Mouse (Mus musculus): ENCODE measurements around the gene Asic2. TPM values are rescaled to one million over a fixed set of nuclear protein-coding genes. Genes with fewer than 3 reads are reported as not detected.

The Asic2 gene
- not detected in 2 replicates for polyA plus RNA-seq (2012; ENCODE audit: insufficient read depth, insufficient read length, missing spikeins)

DNA sequence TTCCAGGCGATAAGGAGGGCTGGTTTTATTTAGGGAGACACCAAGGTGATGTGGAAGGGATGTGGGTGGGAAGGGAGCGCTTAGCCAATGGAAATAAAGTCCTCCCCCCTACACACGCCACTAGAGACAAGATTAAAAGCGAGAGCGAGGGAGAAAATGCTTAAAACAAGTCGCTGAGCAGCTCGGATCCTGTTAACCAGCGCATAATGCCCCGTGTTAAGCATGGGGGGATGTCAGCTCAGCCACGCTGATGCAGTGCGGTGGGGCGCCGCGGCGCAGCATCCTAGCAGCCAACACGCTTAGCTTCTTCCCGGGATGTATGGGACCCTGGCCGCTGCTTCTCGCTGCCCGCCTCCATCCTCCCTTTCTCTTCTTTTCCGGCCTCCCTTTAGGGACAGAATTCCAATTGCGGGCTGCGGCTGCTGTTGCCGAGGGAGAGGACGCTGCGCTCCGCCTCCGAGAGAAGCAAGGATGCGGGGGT is at the start of gene Asic2:
Gene Asic2 (minus strand): TSS at position 57 of the 481 bp plus-strand sequence.
- Histone ChIP-seq H3K27ac (replicated peaks; ENCODE audit: low read depth, low read length) (no peak within 1 kb of the TSS), H3K4me3 (ENCODE audit: insufficient read depth, low read depth, low read length) (no peak within 1 kb of the TSS), H3K4me1 (ENCODE audit: control insufficient read depth, insufficient read depth, insufficient read length, low read length) (no peaks in the 10 kb centered on the region)

DNA sequence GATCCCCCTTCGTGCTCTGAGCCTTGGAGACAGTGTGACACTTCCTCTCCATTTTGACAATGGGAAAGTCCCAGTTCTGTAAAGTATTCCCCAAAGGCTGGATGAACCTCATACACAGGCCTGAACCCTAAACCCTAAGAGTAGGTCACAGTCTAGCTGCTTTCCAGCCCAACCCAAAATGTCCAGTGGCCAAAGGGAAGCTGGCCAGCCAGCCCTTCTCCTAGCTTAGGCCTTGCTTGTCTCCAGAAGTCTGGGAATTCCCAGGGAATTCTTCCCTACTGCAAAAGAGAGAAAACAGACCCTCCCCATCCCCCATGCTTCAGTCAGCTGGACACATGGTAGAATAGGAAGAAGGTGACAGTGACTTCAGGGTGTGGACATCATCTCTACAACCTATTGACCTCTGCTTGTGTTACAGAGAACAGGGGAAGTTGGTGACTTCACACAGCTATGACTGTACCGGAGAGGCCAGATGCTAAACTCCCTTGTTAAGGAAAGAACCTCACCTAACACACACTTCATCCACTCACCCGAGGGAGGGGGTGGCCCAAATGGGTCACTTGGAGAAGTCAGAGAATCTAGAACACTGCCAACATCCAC is 48.0 kb upstream of the Asic2 start:
- H3K4me1 ChIP-seq (ENCODE audit: control insufficient read depth, insufficient read depth, insufficient read length, low read length), result peaks cover 8% of the 10 kb centered on the region
- H3K4me3 ChIP-seq (ENCODE audit: insufficient read depth, low read depth, low read length), result no peak overlapping the region
- H3K27ac ChIP-seq (replicated peaks; ENCODE audit: low read depth, low read length), result no peak overlapping the region

DNA sequence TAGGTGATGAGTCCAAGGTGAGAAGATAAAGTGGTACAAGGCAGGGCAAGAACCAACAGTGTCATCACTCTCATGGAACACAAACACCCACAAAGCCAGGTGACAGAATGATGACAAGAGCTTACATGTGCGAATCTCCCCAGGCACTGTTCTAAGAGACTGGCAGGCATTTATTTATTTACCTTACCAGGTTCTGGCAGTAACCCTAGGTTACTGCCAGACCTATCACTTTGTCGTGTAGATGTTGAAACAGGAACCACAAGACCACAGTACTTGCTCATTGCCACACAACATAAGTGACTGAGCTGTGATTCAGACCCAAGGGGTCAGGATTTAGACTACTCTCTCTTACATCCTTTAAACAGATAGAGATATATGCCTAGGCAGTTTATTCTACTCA is 46.8 kb upstream of the Asic2 start:
- peaks cover 13% of the 10 kb centered on the region for H3K4me1 ChIP-seq (ENCODE audit: control insufficient read depth, insufficient read depth, insufficient read length, low read length)
- no peak overlapping the region for H3K27ac ChIP-seq (replicated peaks; ENCODE audit: low read depth, low read length)
- H3K4me3 ChIP-seq (ENCODE audit: insufficient read depth, low read depth, low read length), result no peak overlapping the region

DNA sequence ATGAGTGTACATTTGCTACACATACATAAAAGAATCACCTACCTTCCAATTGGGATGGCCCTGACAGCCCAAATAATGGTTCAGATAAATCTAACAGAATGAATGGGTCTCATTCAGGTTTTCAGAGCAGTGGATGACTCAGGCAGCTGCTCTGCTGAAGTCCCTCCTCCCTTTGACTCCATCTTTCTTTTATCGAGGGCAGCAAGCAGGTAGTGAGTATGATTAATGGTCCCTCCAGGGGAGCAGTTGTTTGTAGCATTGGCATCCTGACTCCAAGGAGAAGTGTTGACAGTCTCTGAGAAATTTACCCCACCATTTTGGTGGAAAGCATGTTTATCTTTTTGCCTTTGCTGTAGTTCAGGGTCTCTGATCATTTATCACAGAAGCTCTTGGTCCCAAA is 45.5 kb upstream of the Asic2 start:
- Histone ChIP-seq H3K27ac (replicated peaks; ENCODE audit: low read depth, low read length) (no peak overlapping the region), H3K4me1 (ENCODE audit: control insufficient read depth, insufficient read depth, insufficient read length, low read length) (peaks cover 13% of the 10 kb centered on the region), H3K4me3 (ENCODE audit: insufficient read depth, low read depth, low read length) (no peak overlapping the region)

DNA sequence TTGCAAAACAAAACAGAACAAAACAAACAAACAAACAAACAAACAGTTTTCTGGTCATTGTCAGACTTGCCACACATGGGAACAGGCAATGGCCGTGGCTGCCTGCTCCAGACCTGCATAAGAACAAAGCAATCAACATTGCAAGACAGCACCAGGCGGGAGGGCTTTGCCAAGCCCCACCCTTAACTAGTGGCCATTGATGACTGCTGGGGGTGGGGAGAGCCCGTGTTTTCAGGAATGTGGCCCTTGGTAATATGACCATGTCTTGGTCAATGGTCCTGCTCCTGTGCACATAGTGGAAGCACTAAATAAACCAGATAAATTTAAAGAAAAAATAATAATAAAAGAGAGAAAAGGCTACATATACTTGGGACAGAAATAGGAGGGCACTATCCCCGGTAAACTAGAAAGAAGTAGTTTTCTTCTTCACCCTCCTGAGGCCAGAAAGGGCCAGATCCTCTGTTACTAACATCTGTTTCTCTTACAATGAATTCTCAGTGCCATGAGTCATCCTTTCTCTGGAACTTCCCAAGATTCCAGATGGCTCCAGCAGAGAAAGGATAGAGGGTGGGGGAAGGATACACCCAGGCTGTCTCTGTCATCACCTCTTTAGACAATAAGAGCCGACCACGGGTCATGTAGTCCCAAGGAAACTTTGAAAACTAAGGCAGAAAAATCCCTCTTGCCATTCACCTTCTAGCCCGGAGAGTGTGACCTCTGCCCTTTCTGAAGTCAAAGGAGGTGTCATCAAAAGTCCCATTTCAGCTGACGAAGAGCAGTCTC is 43.3 kb upstream of the Asic2 start:
- H3K4me3 ChIP-seq (ENCODE audit: insufficient read depth, low read depth, low read length), result no peak overlapping the region
- peak overlapping the region; percentile 41; the same call in 1 of the 2 replicates for H3K27ac ChIP-seq (replicated peaks; ENCODE audit: low read depth, low read length)

DNA sequence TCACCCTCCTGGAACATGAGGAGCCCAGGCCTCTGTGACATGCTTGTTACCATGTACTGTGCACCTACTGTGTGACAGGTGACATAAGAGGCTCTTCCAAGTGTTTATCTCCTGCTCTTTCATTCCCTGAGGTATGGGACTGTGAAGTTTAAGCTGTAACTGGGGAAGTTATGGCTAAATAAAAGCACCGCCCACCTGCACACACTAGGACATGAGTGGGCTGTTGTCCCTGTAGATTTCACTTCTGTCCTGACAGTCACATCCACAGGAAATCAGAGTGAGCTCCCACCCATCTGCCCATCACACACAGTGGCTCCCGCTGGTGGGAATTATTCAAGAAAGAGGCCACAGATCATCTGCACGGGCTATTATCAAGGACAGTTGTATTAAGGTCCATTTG is 41.9 kb upstream of the Asic2 start:
- no peak overlapping the region for H3K4me3 ChIP-seq (ENCODE audit: insufficient read depth, low read depth, low read length)
- peaks cover 9% of the 10 kb centered on the region for H3K4me1 ChIP-seq (ENCODE audit: control insufficient read depth, insufficient read depth, insufficient read length, low read length)
- no peak overlapping the region for H3K27ac ChIP-seq (replicated peaks; ENCODE audit: low read depth, low read length)

More for the DNA sequence above, 43.3 kb upstream of the Asic2 start:
- peaks cover 11% of the 10 kb centered on the region for H3K4me1 ChIP-seq (ENCODE audit: control insufficient read depth, insufficient read depth, insufficient read length, low read length)

DNA sequence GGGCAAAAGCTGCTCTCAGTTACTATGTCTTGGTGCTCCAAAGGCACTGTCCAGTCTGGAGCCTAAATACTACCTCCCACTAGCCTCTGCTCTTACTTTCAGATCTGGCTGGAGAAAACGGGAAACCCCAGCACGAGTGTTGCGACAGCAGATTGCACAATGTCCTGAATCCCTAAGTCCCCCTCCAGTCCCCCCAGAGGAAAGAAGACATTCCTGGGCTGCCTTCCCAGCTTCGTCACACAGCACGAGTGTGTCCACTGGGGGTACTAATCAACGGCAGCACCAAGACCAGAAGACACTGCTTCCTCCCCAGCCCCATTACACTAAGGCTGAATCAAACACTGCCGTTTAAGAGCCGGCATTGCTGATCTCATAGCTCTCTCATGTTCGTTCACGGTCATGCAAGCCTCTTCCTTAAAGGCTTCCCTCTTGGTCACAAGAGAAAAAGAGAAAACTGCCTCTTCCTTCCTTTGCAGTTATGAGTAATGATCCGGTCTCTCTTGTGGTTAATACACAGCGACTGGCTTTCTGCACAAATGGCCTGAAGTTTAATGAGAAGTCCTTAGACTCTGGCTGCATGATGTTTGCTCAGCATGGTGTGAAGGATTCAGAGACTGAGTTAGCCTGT is 38.7 kb upstream of the Asic2 start:
- peaks cover 5% of the 10 kb centered on the region for H3K4me1 ChIP-seq (ENCODE audit: control insufficient read depth, insufficient read depth, insufficient read length, low read length)
- H3K27ac ChIP-seq (replicated peaks; ENCODE audit: low read depth, low read length), result peak overlapping the region; percentile 50
- H3K4me3 ChIP-seq (ENCODE audit: insufficient read depth, low read depth, low read length), result no peak overlapping the region; the same call in 1 of the 2 replicates

DNA sequence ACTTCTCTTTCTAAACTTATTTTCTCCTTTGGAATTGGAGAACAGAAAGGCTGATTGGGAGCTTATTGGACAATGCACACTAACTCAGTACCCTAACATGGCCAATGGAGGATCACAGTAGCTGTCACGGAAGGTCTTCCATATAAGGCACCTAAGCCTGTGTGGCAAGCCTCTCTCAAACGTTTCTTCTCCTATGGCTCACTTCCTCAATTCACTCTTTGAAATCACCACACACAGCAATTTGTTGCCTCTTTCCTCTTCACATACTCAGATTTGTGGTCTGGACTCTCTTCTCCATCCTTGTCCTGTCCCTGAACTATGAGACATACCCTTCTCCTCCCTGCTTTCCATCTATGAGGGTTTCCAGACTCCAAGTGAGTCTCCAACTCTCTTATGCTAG is 36.6 kb upstream of the Asic2 start:
- no peak overlapping the region for H3K27ac ChIP-seq (replicated peaks; ENCODE audit: low read depth, low read length)
- no peak overlapping the region for H3K4me3 ChIP-seq (ENCODE audit: insufficient read depth, low read depth, low read length)
- no peaks in the 10 kb centered on the region for H3K4me1 ChIP-seq (ENCODE audit: control insufficient read depth, insufficient read depth, insufficient read length, low read length)

DNA sequence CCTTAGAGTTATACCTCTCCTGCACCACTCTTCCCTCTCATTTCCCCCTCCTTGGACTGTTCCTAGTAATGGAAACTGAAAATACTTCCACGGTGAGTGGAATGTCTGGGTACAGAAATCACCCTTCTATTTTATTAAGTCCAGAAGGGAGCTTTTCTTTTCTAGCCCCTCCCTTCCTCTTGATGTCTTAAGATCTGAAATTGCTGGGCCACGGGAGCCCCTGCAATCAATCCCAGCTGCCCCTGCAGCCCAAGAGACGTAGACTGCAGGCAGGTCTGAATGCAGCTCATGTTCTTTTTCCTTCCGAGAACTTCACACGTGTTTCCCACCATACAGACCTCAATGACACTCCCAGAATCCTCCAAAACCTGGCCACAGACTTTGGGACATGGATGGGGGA is 32.3 kb upstream of the Asic2 start:
- Histone ChIP-seq H3K27ac (replicated peaks; ENCODE audit: low read depth, low read length) (no peak overlapping the region), H3K4me1 (ENCODE audit: control insufficient read depth, insufficient read depth, insufficient read length, low read length) (no peaks in the 10 kb centered on the region), H3K4me3 (ENCODE audit: insufficient read depth, low read depth, low read length) (no peak overlapping the region)

DNA sequence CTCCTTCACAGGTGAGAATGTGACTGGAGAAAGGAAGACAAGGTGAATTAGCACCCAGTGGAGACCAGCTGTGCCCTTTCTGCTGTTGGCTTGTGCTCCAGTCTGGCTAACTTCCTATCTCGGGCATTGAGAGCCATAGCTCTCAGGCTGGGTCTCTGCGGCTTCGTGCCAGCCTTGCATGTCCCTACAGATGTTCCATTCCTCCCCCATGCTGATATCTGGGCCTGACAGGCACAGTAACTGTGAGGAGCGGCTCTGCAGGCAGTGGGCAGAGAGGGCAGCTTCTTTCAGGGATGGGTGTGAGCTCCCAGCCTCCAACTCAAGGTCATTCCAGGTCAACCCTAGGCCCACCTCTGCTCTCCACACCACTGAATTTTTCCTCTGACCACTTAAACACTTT is 31.2 kb upstream of the Asic2 start:
- H3K4me3 ChIP-seq (ENCODE audit: insufficient read depth, low read depth, low read length), result no peak overlapping the region
- H3K4me1 ChIP-seq (ENCODE audit: control insufficient read depth, insufficient read depth, insufficient read length, low read length), result no peaks in the 10 kb centered on the region
- H3K27ac ChIP-seq (replicated peaks; ENCODE audit: low read depth, low read length), result no peak overlapping the region

DNA sequence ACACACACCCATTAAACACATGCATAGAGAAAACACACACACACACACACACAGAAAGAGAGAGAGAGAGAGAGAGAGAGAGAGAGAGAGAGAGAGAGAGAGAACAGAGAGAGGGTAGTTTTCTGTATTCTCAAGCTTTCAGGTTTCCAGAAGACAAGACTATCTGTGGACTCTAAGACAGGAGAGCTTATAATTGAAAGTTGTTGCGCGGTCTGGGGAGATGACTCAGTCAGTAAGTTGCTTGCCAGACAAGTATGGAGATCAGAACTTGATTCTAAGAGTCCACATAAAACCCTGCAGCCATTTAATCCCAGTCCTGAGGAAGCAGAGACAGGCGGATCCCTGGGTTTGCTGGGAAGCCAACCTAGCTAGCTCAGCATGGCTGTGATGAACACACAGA is 30.4 kb upstream of the Asic2 start:
- Histone ChIP-seq H3K4me1 (ENCODE audit: control insufficient read depth, insufficient read depth, insufficient read length, low read length) (no peaks in the 10 kb centered on the region), H3K4me3 (ENCODE audit: insufficient read depth, low read depth, low read length) (no peak overlapping the region), H3K27ac (replicated peaks; ENCODE audit: low read depth, low read length) (no peak overlapping the region)

DNA sequence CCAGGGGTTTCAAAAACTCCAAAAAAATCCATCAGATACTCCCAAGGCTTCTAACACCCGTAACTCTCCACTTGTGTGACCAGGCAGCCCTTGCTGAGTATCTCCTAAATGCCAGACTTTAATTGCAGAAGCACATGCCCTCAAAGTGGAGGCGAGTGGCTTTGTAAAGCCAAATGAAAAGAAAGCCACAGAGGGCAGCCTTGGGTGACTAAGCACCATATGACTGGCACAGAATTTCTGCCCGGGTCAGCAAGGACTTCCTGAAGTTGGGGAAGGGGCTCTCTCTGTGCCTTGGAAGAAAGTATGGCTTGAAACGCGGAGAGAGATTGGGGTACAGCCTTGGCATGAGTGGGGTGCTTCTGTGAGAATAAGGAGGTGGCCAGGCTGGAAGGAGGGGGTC is 28.8 kb upstream of the Asic2 start:
- Histone ChIP-seq H3K27ac (replicated peaks; ENCODE audit: low read depth, low read length) (no peak overlapping the region), H3K4me1 (ENCODE audit: control insufficient read depth, insufficient read depth, insufficient read length, low read length) (no peaks in the 10 kb centered on the region), H3K4me3 (ENCODE audit: insufficient read depth, low read depth, low read length) (no peak overlapping the region)

DNA sequence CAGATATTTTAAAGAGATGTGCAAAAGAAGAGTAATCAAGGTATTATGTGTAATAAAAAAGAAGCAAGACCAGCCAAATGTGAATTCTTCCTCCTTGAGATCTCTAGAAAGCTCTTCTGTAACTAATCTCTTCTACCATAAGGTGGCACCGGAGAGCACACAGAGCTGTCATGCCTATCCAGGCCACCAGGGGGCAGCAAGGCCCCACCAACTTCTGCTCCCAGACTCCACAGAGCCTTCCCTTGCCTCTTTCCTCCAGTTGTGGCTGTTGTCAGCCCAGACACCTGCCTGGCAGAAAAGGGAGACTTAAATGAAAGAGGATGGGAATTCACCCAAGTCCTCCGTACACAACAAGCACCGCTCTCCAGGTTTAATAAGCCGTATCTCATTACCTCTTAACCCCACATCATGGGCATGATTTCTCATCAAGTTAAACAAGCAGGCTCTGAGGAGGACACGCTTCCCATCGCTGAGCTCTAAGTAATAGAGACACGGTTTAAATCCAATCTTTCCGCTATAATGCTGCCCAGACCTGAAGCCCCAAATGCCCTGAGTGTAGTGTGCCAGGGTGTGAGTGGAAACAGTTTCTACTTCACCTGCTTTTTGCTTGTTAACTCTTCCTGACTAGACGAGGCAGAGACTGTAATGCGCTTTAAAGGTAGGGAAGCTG is 28.1 kb upstream of the Asic2 start:
- Histone ChIP-seq H3K4me3 (ENCODE audit: insufficient read depth, low read depth, low read length) (no peak overlapping the region), H3K4me1 (ENCODE audit: control insufficient read depth, insufficient read depth, insufficient read length, low read length) (no peaks in the 10 kb centered on the region), H3K27ac (replicated peaks; ENCODE audit: low read depth, low read length) (no peak overlapping the region)

DNA sequence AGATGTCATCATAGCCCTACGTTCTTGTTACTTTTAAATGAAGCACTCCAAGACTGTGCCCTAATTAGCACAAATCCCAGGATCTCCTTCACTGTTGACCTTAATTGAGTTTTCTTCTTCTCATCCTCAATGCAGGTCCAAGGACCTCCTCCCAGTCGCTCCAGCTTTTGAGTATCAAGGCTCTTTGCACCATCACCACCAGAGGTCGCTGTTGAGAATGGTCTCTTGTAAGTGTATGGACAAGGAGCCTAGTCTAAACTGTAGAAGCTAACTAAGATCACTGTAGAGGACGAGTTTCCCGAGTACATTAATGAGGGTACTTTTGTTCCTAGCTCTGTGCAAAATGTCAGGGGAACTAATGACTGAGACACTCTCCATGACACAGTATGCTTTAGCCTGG is 14.9 kb upstream of the Asic2 start:
- Histone ChIP-seq H3K4me1 (ENCODE audit: control insufficient read depth, insufficient read depth, insufficient read length, low read length) (no peaks in the 10 kb centered on the region), H3K4me3 (ENCODE audit: insufficient read depth, low read depth, low read length) (no peak overlapping the region), H3K27ac (replicated peaks; ENCODE audit: low read depth, low read length) (no peak overlapping the region)

DNA sequence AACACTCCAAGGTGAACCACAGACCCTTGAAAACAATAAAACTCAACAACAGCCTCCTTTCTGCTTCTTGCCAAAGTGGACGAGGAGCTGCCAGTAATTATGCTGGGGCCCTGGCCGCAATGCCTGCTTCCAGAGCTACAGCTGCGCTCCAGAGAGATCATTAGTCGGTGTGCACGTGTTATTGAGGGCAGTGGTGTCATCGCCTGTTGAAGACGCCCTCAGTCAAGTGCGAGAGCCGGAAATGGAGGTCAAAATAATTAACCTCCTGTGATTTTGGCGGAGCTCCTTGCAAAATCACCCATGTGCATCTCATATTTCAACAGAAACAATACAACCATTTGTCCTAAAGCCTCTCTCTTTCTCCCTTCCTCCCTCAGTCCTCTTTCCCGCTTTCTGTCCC is 13.9 kb upstream of the Asic2 start:
- Histone ChIP-seq H3K4me3 (ENCODE audit: insufficient read depth, low read depth, low read length) (no peak overlapping the region), H3K27ac (replicated peaks; ENCODE audit: low read depth, low read length) (no peak overlapping the region), H3K4me1 (ENCODE audit: control insufficient read depth, insufficient read depth, insufficient read length, low read length) (no peaks in the 10 kb centered on the region)

Measured in brown adipose tissue, adult 24 weeks (tissue).